Mouse (Mus musculus): ENCODE measurements around the gene Itpripl1.
"Not testable (repeated sequence)": the region's sequence is repeated elsewhere in the genome, so short reads cannot be mapped to it uniquely, and the experiment has no call there.

The Itpripl1 gene

DNA sequence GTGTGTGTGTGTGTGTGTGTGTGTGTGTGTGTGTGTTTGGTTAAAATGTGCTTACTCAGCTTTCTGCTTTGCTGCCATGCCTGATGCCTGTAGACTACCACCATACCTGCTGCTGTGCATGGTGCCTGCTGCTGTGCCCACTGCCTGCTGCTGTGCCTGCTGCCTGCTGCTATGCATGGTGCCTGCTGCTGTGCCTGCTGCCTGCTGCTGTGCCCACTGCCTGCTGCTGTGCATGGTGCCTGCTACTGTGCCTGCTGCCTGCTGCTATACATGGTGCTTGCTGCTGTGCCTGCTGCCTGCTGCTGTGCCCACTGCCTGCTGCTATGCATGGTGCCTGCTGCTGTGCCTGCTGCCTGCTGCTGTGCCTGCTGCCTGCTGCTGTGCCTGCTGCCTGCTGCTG lies 53.1 kb downstream of the Itpripl1 start:
- DNase-seq (ENCODE audit: low read depth, low spot score), result not testable (repeated sequence)

Measured in CD4-positive helper T cell, adult 2 months (primary cell).